Mouse (Mus musculus) midbrain, embryonic 11.5 days (tissue): ENCODE data around the gene Ep400. TPM values are rescaled to one million over a fixed set of nuclear protein-coding genes. Genes with fewer than 3 reads are reported as not detected.
A peak's percentile ranks its signal among the peaks of the same experiment; 100 is the strongest.

Experiments
- ATAC-seq: fragments of 200-750 bp; cut with Nextera tagmentation; 2 replicates; pipeline ENCODE4 v1.8.0; 2017; ENCODE audit warnings: moderate TSS enrichment, moderate library complexity; ENCODE audit not compliant: low FRiP score
- DNase-seq: peaks from one replicate; pipeline ENCODE4 v3.0.0; 2015; ENCODE audit warnings: low spot score; ENCODE audit errors: missing footprints
- H3K27ac ChIP-seq: fragments of 300-500 bp; sonication (generic); 2 replicates; pipeline ENCODE4 v1.5.1; 2014; ENCODE audit warnings: low read depth, low read length
- H3K27me3 ChIP-seq: fragments of 300-500 bp; sonication (generic); 2 replicates; pipeline ENCODE4 v1.6.1; 2014; ENCODE audit warnings: mild to moderate bottlenecking, low read length, moderate library complexity, mixed read lengths; ENCODE audit not compliant: control insufficient read depth, insufficient read depth
- H3K36me3 ChIP-seq: fragments of 300-500 bp; sonication (generic); 2 replicates; pipeline ENCODE4 v1.6.1; 2014; ENCODE audit warnings: mild to moderate bottlenecking, low read length, moderate library complexity, mixed read lengths; ENCODE audit not compliant: control insufficient read depth, insufficient read depth
- H3K4me1 ChIP-seq: fragments of 300-500 bp; sonication (generic); 2 replicates; pipeline ENCODE4 v1.6.1; 2014; ENCODE audit warnings: low read length; ENCODE audit not compliant: control insufficient read depth, insufficient read depth
- H3K4me2 ChIP-seq: fragments of 300-500 bp; sonication (generic); 2 replicates; pipeline ENCODE4 v1.6.1; 2014; ENCODE audit warnings: mild to moderate bottlenecking, moderate library complexity
- H3K4me3 ChIP-seq: fragments of 300-500 bp; sonication (generic); 2 replicates; pipeline ENCODE4 v1.5.1; 2014; ENCODE audit warnings: low read depth, low read length
- H3K9ac ChIP-seq: fragments of 300-500 bp; sonication (generic); 2 replicates; pipeline ENCODE4 v1.6.1; 2014; ENCODE audit warnings: low read length
- H3K9me3 ChIP-seq: fragments of 300-500 bp; sonication (generic); 2 replicates; pipeline ENCODE4 v1.6.1; 2016; ENCODE audit warnings: low read length; ENCODE audit not compliant: control insufficient read depth
- WGBS: fragments of 180-500 bp; shearing (Covaris S2); extraction: QIAGEN DNeasy Blood & Tissue Kit; methylation state at CpG from one replicate; pipeline ENCODE4 v1.1.7; 2014; 5-methylcytosine and 5-hydroxymethylcytosine counted together
- microRNA-seq: library from miRNA; unstranded; fragments of <30 nt; microRNA quantifications from one replicate; pipeline ENCODE4, GENCODE M21; 2017
- polyA plus RNA-seq: library from polyadenylated mRNA; unstranded; fragments of >200 nt; fragmentation: Nextera tagmentation; extraction: Ambion mirVana; gene quantifications from 2 replicates; pipeline ENCODE4 v1.2.1, GENCODE M21; 2014

Ep400 gene
- polyA plus RNA-seq, 1 experiment from 2014 or later: 40.0 TPM

GRCm38 (mm10) chr5:110628156-110628555 is 142.4 kb downstream of the Ep400 start:
- DNase-seq: no peak
- Histone ChIP-seq H3K27ac (no peak overlapping the region), H3K9me3 (no peaks in the 10 kb centered on the region), H3K4me3 (no peak overlapping the region), H3K4me1 (peaks cover 3% of the 10 kb centered on the region; the same call in 1 of the 2 replicates), H3K36me3 (no peaks in the 10 kb centered on the region), H3K9ac (0 out of 2 replicates have a peak overlapping the region, but pooled peaks have one; percentile 5), H3K27me3 (no peaks in the 10 kb centered on the region), H3K4me2 (peak overlapping the region; percentile 22)
- ATAC-seq: no peak
- WGBS: 28% methylated on average over 19 of the region's 19 CpGs

- Histone ChIP-seq H3K27ac (no peak overlapping the region), H3K9ac (no peak overlapping the region), H3K9me3 (no peaks in the 10 kb centered on the region), H3K4me1 (peaks cover 3% of the 10 kb centered on the region; the same call in 1 of the 2 replicates), H3K36me3 (no peaks in the 10 kb centered on the region), H3K4me3 (no peak overlapping the region), H3K4me2 (no peak overlapping the region), H3K27me3 (no peaks in the 10 kb centered on the region)
- DNase-seq: no peak
- no peak for ATAC-seq
- 83% methylated on average over 10 of the region's 10 CpGs for WGBS
Observed at GRCm38 (mm10) chr5:110627351-110627750, 143.2 kb downstream of the Ep400 start.

GRCm38 (mm10) chr5:110624319-110624718 is 146.2 kb downstream of the Ep400 start:
- Histone ChIP-seq H3K27ac (no peak overlapping the region), H3K4me2 (no peak overlapping the region), H3K36me3 (no peaks in the 10 kb centered on the region), H3K27me3 (no peaks in the 10 kb centered on the region), H3K9me3 (no peaks in the 10 kb centered on the region), H3K4me3 (no peak overlapping the region), H3K9ac (no peak overlapping the region), H3K4me1 (peaks cover 3% of the 10 kb centered on the region; the same call in 1 of the 2 replicates)
- WGBS: 87% methylated on average over 2 of the region's 2 CpGs
- DNase-seq (no peak), ATAC-seq (no peak)

DNA sequence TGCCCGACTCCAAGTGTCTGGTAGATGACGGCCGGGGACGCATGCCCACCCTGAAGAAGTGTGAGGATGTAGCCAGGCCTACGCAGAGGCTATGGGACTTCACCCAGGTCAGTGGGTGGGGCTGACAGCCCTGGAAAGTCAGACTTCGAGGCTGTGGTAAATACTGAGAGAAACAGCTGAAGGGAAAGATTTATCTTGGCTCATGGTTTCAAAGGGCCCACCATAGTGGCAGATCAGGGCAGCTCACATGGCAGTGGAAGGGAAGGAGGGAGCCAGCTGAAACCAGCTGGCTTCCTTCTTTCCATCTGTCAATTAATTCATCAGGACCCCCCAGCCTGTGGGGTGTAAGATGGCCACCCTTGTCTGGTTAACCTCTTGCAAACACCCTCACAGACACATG is 151.3 kb downstream of the Ep400 start:
- DNase-seq: no peak
- H3K9me3 ChIP-seq: no peaks in the 10 kb centered on the region
- no peak for ATAC-seq
- no peaks in the 10 kb centered on the region for H3K4me1 ChIP-seq
- H3K4me3 ChIP-seq: no peak overlapping the region
- H3K9ac ChIP-seq: no peak overlapping the region
- WGBS: 93% methylated on average over 6 of the region's 6 CpGs
- no peak overlapping the region for H3K27ac ChIP-seq
- H3K4me2 ChIP-seq: no peak overlapping the region
- no peaks in the 10 kb centered on the region for H3K27me3 ChIP-seq
- no peaks in the 10 kb centered on the region for H3K36me3 ChIP-seq

Small RNA genes within 50 kb of the gene (microRNA-seq; reads per million reads assigned to microRNA genes)
- 5.1 reads per million, percentile 23 among the genes with 10 or more reads in this experiment for gene Mir7026

Other genes starting within 250 kb of the Ep400 start
- 5.0 and 5.8 TPM in 2 replicates for gene Galnt9, start 226.4 kb downstream of the Ep400 start, polyA plus RNA-seq
- 54.7 and 55.6 TPM in 2 replicates for gene Noc4l, start 117.3 kb downstream of the Ep400 start, polyA plus RNA-seq
- 32.2 and 33.0 TPM in 2 replicates for gene Ddx51, start 117.3 kb downstream of the Ep400 start, polyA plus RNA-seq
- gene Pus1, start 9.9 kb upstream of the Ep400 start, polyA plus RNA-seq: 14.9 and 16.5 TPM in 2 replicates
- gene Ulk1, start 39.4 kb upstream of the Ep400 start, polyA plus RNA-seq: 28.1 and 36.1 TPM in 2 replicates
- gene Hscb, start 69.1 kb upstream of the Ep400 start, polyA plus RNA-seq: 21.0 and 25.0 TPM in 2 replicates
- gene Chek2, start 69.3 kb upstream of the Ep400 start, polyA plus RNA-seq: 26.8 and 28.5 TPM in 2 replicates
- 12.7 and 13.5 TPM in 2 replicates for gene Ttc28, start 109.1 kb upstream of the Ep400 start, polyA plus RNA-seq